Mouse (Mus musculus) lung, postnatal 0 days (tissue): ENCODE results near the gene Hoxa3.

Experiments
- CTCF ChIP-seq: IDR thresholded peaks from 2 replicates; pipeline ENCODE4 v1.5.1; 2016; ENCODE audit warnings: antibody characterized with exemption, mild to moderate bottlenecking
- EP300 ChIP-seq: IDR thresholded peaks from 2 replicates; pipeline ENCODE4 v1.6.1; 2016; ENCODE audit warnings: antibody characterized with exemption, mild to moderate bottlenecking, control low read depth

- TF ChIP-seq CTCF, result no peak
- no peak for TF ChIP-seq EP300
Measured at GRCm38 (mm10) chr6:52252016-52252774, 39.1 kb upstream of the Hoxa3 start.
